In the genomic region with DNA sequence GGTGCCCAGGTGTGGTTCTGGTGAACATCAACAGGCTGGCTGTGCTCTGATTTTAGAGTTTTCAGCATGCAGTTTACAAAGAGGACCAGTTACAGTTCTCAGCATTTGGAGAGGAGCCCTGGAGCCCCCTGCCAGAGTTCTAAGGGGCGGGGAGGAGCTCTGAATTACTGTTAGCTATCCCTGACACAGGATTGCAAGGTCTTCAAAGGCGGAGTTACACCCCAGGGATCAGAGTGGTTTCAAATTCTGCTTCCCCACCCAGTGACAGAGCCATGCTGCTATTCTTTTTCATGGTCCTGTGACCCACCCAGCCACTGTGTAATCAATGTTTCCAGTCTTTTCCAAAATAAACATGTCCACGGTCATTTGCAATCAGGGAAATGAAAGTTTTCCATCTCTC, we compare ENCODE assay signal across 9 mouse cellular contexts.
DNase-seq lines count a peak whose midpoint lies in the region; ATAC-seq and TF ChIP-seq lines count a peak whose summit lies in the region.
"Had no signal": no experiment of that assay in that cellular context is flagged by ENCODE, and none has a peak within 500 bp of the region (broad histone marks: within the 10 kb centered on the region; RNA-seq: fewer than 3 reads in every experiment).

No protein-coding gene starts in this region.

- H3K4me2 ChIP-seq in kidney, postnatal 0 days (ENCODE audit: low read length) = no peak overlapping the region
- peak overlapping the region; percentile 20; the same call in 1 of the 2 replicates for H3K4me2 ChIP-seq in embryonic facial prominence, embryonic 13.5 days
- H3K4me2 ChIP-seq in midbrain, embryonic 15.5 days = no peak overlapping the region
- H3K4me2 ChIP-seq: neural tube, embryonic 13.5 days had no signal

- H3K9me3 ChIP-seq in kidney, postnatal 0 days (replicated peaks; ENCODE audit: low read length) = no peaks in the 10 kb centered on the region
- H3K9me3 ChIP-seq in embryonic facial prominence, embryonic 13.5 days = no peaks in the 10 kb centered on the region
- no peaks in the 10 kb centered on the region for H3K9me3 ChIP-seq in midbrain, embryonic 15.5 days
- H3K9me3 ChIP-seq: neural tube, embryonic 13.5 days had no signal

- H3K4me1 ChIP-seq in kidney, postnatal 0 days (replicated peaks; ENCODE audit: insufficient read depth, low read length) = no peaks in the 10 kb centered on the region
- H3K4me1 ChIP-seq in embryonic facial prominence, embryonic 13.5 days = peaks cover 20% of the 10 kb centered on the region
- peaks cover 21% of the 10 kb centered on the region for H3K4me1 ChIP-seq in midbrain, embryonic 15.5 days

- H3K4me3 ChIP-seq in kidney, postnatal 0 days (replicated peaks; ENCODE audit: low read depth, low read length) = no peak overlapping the region
- no peak overlapping the region for H3K4me3 ChIP-seq in embryonic facial prominence, embryonic 13.5 days
- H3K4me3 ChIP-seq in midbrain, embryonic 15.5 days = no peak overlapping the region
- H3K4me3 ChIP-seq: neural tube, embryonic 13.5 days had no signal

- H3K27me3 ChIP-seq in kidney, postnatal 0 days (ENCODE audit: insufficient read depth, low read length) = no peaks in the 10 kb centered on the region
- H3K27me3 ChIP-seq in embryonic facial prominence, embryonic 13.5 days = no peaks in the 10 kb centered on the region
- no peaks in the 10 kb centered on the region for H3K27me3 ChIP-seq in midbrain, embryonic 15.5 days (replicated peaks)
- H3K27me3 ChIP-seq: neural tube, embryonic 13.5 days had no signal

- no peaks in the 10 kb centered on the region for H3K36me3 ChIP-seq in kidney, postnatal 0 days (ENCODE audit: insufficient read depth, low read length)
- H3K36me3 ChIP-seq in embryonic facial prominence, embryonic 13.5 days = no peaks in the 10 kb centered on the region
- no peaks in the 10 kb centered on the region for H3K36me3 ChIP-seq in midbrain, embryonic 15.5 days (replicated peaks)
- H3K36me3 ChIP-seq: neural tube, embryonic 13.5 days had no signal

- no peak for TF ChIP-seq CTCF in kidney, postnatal 0 days (IDR thresholded peaks at IDR 0.05; ENCODE audit: low read depth)

- peak; percentile 75 for DNase-seq in kidney, postnatal 0 days (ENCODE audit: low spot score)
- DNase-seq in kidney, postnatal 10 days = no peak
- peak; percentile 67 for DNase-seq in ZHBTc4 (ENCODE audit: low read depth, low spot score)
- DNase-seq in mesoderm, embryonic 11.5 days (ENCODE audit: low read depth, low spot score) = peak; percentile 45
- no peak for DNase-seq in thymus, postnatal 10 days (ENCODE audit: low spot score in 2 of 2)
- DNase-seq: kidney, adult 11 months had no signal

- H3K27ac ChIP-seq in kidney, postnatal 0 days = no peak overlapping the region
- no peak overlapping the region for H3K27ac ChIP-seq in embryonic facial prominence, embryonic 13.5 days
- H3K27ac ChIP-seq in midbrain, embryonic 15.5 days = no peak overlapping the region
- H3K27ac ChIP-seq: neural tube, embryonic 13.5 days had no signal

- no peak overlapping the region for H3K9ac ChIP-seq in kidney, postnatal 0 days (ENCODE audit: low read depth, low read length)
- no peak overlapping the region for H3K9ac ChIP-seq in embryonic facial prominence, embryonic 13.5 days
- H3K9ac ChIP-seq in midbrain, embryonic 15.5 days = no peak overlapping the region
- H3K9ac ChIP-seq: neural tube, embryonic 13.5 days had no signal

- WGBS in kidney, postnatal 0 days = 5% methylated on average over 3 of the region's 3 CpGs
- WGBS in embryonic facial prominence, embryonic 13.5 days = 2% methylated on average over 3 of the region's 3 CpGs
- WGBS in midbrain, embryonic 15.5 days = 23% methylated on average over 3 of the region's 3 CpGs

- ATAC-seq in kidney, postnatal 0 days (replicated peaks; ENCODE audit: low FRiP score, low read depth) = no peak
- 0 out of 2 replicates have a peak, but pooled peaks have one; percentile 56 for ATAC-seq in embryonic facial prominence, embryonic 13.5 days (ENCODE audit: insufficient number of reproducible peaks, insufficient read depth, low FRiP score, low TSS enrichment, low read depth)
- no peak for ATAC-seq in midbrain, embryonic 15.5 days (replicated peaks)

Comparison
In these comparisons a context has a peak if more than half of its experiments do, and no peak if none do; other contexts are left out.
1. DNase-seq: peak in kidney, postnatal 0 days (single experiment), ZHBTc4 (single experiment) and mesoderm, embryonic 11.5 days (single experiment); none in kidney, postnatal 10 days (single experiment) and thymus, postnatal 10 days (0 of 2).